Mouse (Mus musculus): ENCODE measurements around the gene Acot11. TPM values are rescaled to one million over a fixed set of nuclear protein-coding genes. Genes with fewer than 3 reads are reported as not detected.
A peak's percentile ranks its signal among the peaks of the same experiment; 100 is the strongest.

Acot11 gene
- polyA plus RNA-seq, 1 experiment = 6.6 TPM

DNA sequence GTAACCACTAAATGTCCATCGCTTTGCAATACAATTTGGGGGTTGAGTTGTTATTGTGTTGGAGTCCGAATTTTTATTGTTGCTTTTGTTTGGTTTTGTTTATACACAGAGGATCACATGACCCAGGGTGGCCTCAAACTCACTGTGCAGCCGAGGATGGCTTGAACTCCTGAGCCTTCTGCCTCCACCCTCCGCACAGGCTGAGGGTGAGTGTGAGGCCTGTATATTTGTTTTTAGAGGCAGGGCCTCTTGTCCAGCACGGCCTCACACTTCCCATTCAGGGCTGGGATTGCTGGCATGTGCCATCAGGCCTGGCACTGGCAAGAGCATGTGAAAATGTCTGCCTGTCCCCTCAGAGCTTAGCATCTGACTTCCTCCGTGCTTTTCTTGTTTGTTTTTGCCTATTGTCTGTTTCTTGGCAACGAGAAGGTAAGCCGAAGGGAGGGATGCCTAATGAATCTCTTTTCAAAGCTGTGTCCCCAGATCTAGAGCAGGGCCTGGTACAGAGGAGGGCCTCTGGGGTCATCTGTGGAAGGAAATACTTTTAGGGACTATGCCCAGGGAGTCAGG, 99.6 kb downstream of the Acot11 start:
- Histone ChIP-seq H3K4me3 (ENCODE audit: insufficient read depth, low read length) (no peak overlapping the region), H3K27ac (ENCODE audit: insufficient read depth, low read depth, low read length) (no peak overlapping the region), H3K4me1 (ENCODE audit: control insufficient read depth, insufficient read depth, low read length) (no peaks in the 10 kb centered on the region)
- no peak for TF ChIP-seq POLR2A (IDR thresholded peaks at IDR 0.05; ENCODE audit: borderline replicate concordance, low read depth, low read length)

DNA sequence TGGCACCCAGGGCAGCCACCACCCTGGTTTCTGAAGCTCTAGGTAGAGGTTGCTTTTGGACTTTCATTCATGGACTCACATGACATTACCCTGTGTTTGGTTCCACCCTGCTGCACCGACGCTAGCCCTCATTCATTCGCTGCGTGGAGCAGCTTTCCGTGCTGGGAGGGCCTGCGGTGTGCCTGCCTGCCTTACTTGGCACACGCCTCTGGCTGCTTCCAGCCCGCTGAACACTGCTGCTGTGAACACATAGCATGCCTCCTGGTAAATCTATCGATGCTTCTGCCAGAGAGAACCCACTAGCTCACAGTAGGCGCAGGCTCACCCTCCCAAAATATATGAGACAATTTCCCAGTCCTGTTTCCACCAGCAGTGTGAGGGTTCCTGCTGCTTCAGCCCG, 100.4 kb downstream of the Acot11 start:
- no peaks in the 10 kb centered on the region for H3K4me1 ChIP-seq (ENCODE audit: control insufficient read depth, insufficient read depth, low read length)
- H3K27ac ChIP-seq (ENCODE audit: insufficient read depth, low read depth, low read length) = no peak overlapping the region
- TF ChIP-seq CTCF (IDR thresholded peaks at IDR 0.05; ENCODE audit: low read depth, low read length) = no peak
- no peak for TF ChIP-seq POLR2A (IDR thresholded peaks at IDR 0.05; ENCODE audit: borderline replicate concordance, low read depth, low read length)
- H3K4me3 ChIP-seq (ENCODE audit: insufficient read depth, low read length) = no peak overlapping the region

DNA sequence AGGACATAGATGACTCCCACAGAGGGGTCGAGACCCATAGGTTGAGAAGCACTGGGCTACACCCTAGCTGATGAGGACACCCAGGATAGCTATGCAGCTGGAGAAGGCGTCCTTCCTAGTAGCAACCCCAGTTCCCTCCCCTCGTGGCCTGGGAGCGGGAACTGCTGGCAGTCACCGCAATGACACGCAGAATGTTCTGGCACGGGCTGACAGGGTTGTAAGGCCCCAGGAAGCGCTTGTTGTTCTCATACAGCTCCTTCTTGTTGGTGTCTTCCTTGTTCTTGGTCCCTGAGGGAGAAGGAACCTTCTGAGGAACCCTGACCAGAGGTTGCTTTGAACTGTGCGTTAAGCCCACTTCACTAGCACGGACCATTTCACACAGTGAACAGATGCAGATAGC, 100.8 kb downstream of the Acot11 start:
- no peak overlapping the region for H3K4me3 ChIP-seq (ENCODE audit: insufficient read depth, low read length)

DNA sequence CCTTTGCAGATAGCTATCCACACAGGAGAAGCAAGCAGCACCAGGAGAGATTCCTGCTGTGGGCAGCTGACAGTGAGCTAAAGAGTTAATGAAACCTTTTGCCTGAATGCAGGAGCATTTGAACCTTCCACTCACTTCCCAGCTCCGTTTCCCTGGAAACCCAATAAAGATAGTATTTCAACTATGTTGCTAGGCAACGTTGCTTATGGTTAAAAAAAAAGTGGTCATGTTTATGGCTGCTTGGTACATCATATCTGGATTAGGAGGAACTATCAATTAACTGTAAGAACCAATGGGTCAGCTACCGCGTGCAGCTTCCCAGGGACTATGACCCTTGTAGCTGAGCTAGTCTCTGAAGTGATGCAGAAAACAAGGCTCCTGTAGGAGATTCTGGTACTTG, 104.0 kb downstream of the Acot11 start:
- no peak overlapping the region for H3K27ac ChIP-seq (ENCODE audit: insufficient read depth, low read depth, low read length)
- no peak overlapping the region for H3K4me3 ChIP-seq (ENCODE audit: insufficient read depth, low read length)
- TF ChIP-seq CTCF (IDR thresholded peaks at IDR 0.05; ENCODE audit: low read depth, low read length) = no peak
- no peak for TF ChIP-seq POLR2A (IDR thresholded peaks at IDR 0.05; ENCODE audit: borderline replicate concordance, low read depth, low read length)
- H3K4me1 ChIP-seq (ENCODE audit: control insufficient read depth, insufficient read depth, low read length) = no peaks in the 10 kb centered on the region

More for the DNA sequence above, 100.8 kb downstream of the Acot11 start:
- Histone ChIP-seq H3K27ac (ENCODE audit: insufficient read depth, low read depth, low read length) (no peak overlapping the region), H3K4me1 (ENCODE audit: control insufficient read depth, insufficient read depth, low read length) (no peaks in the 10 kb centered on the region)
- TF ChIP-seq CTCF (IDR thresholded peaks at IDR 0.05; ENCODE audit: low read depth, low read length) = no peak
- no peak for TF ChIP-seq POLR2A (IDR thresholded peaks at IDR 0.05; ENCODE audit: borderline replicate concordance, low read depth, low read length)

DNA sequence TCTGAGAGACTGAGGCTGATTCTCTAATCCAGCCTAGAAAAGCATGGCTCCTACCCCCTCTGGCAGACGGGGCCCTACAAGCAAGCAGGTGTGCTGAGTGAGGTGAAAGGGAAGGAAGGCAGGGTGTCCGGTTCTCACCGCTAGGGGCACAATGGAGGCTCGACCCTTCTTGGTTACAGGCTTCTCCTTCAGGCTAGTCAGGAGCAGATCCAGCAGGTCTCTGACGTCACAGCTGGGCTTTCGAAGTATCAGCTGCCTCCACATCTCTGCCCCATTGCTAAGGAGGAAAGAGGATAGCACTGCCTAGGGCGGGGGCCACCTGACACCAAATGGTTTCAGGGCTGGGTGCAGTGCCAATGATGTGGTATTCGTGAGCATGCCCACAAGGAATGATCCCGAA, 104.8 kb downstream of the Acot11 start:
- H3K27ac ChIP-seq (ENCODE audit: insufficient read depth, low read depth, low read length) = no peak overlapping the region
- no peak overlapping the region for H3K4me3 ChIP-seq (ENCODE audit: insufficient read depth, low read length)
- peak; percentile 30; the same call in 1 of the 2 replicates for TF ChIP-seq CTCF (IDR thresholded peaks at IDR 0.05; ENCODE audit: low read depth, low read length)
- no peak for TF ChIP-seq POLR2A (IDR thresholded peaks at IDR 0.05; ENCODE audit: borderline replicate concordance, low read depth, low read length)
- no peaks in the 10 kb centered on the region for H3K4me1 ChIP-seq (ENCODE audit: control insufficient read depth, insufficient read depth, low read length)

Other genes starting within 250 kb of the Acot11 start
- gene Dhcr24, start 244.0 kb downstream of the Acot11 start, polyA plus RNA-seq (2012; ENCODE audit: insufficient read depth, insufficient read length, missing spikeins) = 16.5 and 17.1 TPM in 2 replicates
- gene Lexm, start 187.8 kb downstream of the Acot11 start, polyA plus RNA-seq (2012; ENCODE audit: insufficient read depth, insufficient read length, missing spikeins) = not detected in 2 replicates
- not detected in 2 replicates for gene Ttc22, start 182.6 kb downstream of the Acot11 start, polyA plus RNA-seq (2012; ENCODE audit: insufficient read depth, insufficient read length, missing spikeins)
- 2.8 and 4.6 TPM in 2 replicates for gene Pars2, start 153.9 kb downstream of the Acot11 start, polyA plus RNA-seq (2012; ENCODE audit: insufficient read depth, insufficient read length, missing spikeins)
- 27.5 and 29.7 TPM in 2 replicates for gene Ttc4, start 126.1 kb downstream of the Acot11 start, polyA plus RNA-seq (2012; ENCODE audit: insufficient read depth, insufficient read length, missing spikeins)
- gene Mroh7, start 74.1 kb downstream of the Acot11 start, polyA plus RNA-seq (2012; ENCODE audit: insufficient read depth, insufficient read length, missing spikeins) = not detected in 2 replicates
- not detected in 2 replicates for gene Fam151a, start 71.1 kb downstream of the Acot11 start, polyA plus RNA-seq (2012; ENCODE audit: insufficient read depth, insufficient read length, missing spikeins)
- 34.8 and 39.3 TPM in 2 replicates for gene Ssbp3, start 105.7 kb upstream of the Acot11 start, polyA plus RNA-seq (2012; ENCODE audit: insufficient read depth, insufficient read length, missing spikeins)

Data from bone marrow macrophage, adult 2 months (primary cell).